Mouse (Mus musculus) megakaryocyte, embryonic 14.5 days (primary cell): ENCODE measurements at regions not wholly inside any gene's neighbourhood (a gene's known extent, or its start where the extent isn't known, plus 50 kb on each side); places are given as distances from the start of the nearest gene placed in this dataset.

Experiments used
- H3K27me3 ChIP-seq: replicated peaks from 2 replicates; pipeline ENCODE3; 2012; ENCODE audit warnings: inconsistent platforms
- H3K36me3 ChIP-seq: replicated peaks from 2 replicates; pipeline ENCODE3; 2012; ENCODE audit warnings: low read length, inconsistent platforms, mixed read lengths
- H3K4me1 ChIP-seq: 2 replicates; pipeline ENCODE4 v1.6.1; 2012; ENCODE audit warnings: inconsistent platforms
- H3K4me3 ChIP-seq: replicated peaks from 2 replicates; pipeline ENCODE3; 2012; ENCODE audit warnings: moderate library complexity, mild to moderate bottlenecking, inconsistent platforms
- H3K9me3 ChIP-seq: 2 replicates; pipeline ENCODE4 v1.6.1; 2012; ENCODE audit warnings: inconsistent platforms
- FLI1 ChIP-seq: IDR thresholded peaks from 2 replicates; pipeline ENCODE4 v1.6.1; 2012; ENCODE audit warnings: low read length, inconsistent platforms, mixed read lengths
- GATA1 ChIP-seq: IDR thresholded peaks from 3 replicates; pipeline ENCODE4 v1.6.1; 2012; ENCODE audit warnings: mixed read lengths, low read length, inconsistent platforms, borderline replicate concordance

- peaks cover 4% of the 10 kb centered on the region; the same call in 1 of the 2 replicates for H3K9me3 ChIP-seq
- TF ChIP-seq FLI1 (no peak), GATA1 (no peak)
- no peak overlapping the region for H3K4me3 ChIP-seq
- H3K36me3 ChIP-seq: no peaks in the 10 kb centered on the region
- H3K27me3 ChIP-seq: peaks cover 31% of the 10 kb centered on the region
- H3K4me1 ChIP-seq: no peaks in the 10 kb centered on the region
Measured at GRCm38 (mm10) chr8:10784481-10784880, 223.8 kb downstream of the Irs2 start.

DNA sequence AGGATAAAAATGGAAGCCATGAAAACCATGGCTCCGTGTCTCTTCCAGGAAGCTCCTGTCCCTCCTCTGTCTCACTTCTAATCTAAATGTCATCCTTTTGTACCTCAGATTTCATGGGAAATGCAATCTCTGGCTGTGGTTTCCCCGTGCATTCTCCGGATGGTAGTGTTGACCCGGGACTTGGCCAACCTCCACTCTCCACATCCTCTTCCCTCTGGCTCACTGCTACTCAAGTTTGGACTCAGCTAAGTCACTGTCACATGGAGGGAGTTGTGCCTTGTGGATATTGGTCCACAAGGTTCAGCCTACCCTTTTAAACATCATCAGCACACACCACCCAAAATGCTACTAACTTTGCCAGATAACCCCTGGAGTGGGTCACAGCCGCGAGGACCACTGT lies 226.4 kb downstream of the Irs2 start:
- TF ChIP-seq FLI1 (no peak), GATA1 (no peak)
- peaks cover 4% of the 10 kb centered on the region; the same call in 1 of the 2 replicates for H3K9me3 ChIP-seq

DNA sequence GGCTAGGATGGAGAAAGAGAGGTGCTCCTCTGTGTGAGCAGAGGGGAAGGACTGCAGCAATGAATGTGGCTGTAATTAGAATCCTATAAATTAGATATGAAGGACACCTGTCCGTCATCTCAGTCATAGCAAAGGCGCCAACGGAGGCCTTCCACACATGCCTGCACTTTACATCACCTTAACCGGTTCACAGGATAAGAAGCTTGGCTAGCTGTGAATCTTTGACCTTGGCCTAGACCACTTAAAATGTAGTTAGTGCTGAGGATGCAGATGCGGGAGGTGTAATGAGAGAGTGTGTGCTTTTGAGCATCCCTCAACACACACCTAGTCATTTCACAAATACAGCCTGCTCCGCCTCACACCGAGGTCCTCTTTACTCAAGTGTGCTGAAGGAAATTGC lies 228.6 kb downstream of the Irs2 start:
- Histone ChIP-seq H3K4me3 (no peak overlapping the region), H3K4me1 (no peaks in the 10 kb centered on the region), H3K36me3 (no peaks in the 10 kb centered on the region), H3K27me3 (peaks cover 31% of the 10 kb centered on the region), H3K9me3 (peaks cover 4% of the 10 kb centered on the region; the same call in 1 of the 2 replicates)
- TF ChIP-seq FLI1 (no peak), GATA1 (no peak)

More for the DNA sequence above, 226.4 kb downstream of the Irs2 start:
- Histone ChIP-seq H3K4me3 (no peak overlapping the region), H3K4me1 (no peaks in the 10 kb centered on the region), H3K27me3 (peaks cover 30% of the 10 kb centered on the region), H3K36me3 (no peaks in the 10 kb centered on the region)

DNA sequence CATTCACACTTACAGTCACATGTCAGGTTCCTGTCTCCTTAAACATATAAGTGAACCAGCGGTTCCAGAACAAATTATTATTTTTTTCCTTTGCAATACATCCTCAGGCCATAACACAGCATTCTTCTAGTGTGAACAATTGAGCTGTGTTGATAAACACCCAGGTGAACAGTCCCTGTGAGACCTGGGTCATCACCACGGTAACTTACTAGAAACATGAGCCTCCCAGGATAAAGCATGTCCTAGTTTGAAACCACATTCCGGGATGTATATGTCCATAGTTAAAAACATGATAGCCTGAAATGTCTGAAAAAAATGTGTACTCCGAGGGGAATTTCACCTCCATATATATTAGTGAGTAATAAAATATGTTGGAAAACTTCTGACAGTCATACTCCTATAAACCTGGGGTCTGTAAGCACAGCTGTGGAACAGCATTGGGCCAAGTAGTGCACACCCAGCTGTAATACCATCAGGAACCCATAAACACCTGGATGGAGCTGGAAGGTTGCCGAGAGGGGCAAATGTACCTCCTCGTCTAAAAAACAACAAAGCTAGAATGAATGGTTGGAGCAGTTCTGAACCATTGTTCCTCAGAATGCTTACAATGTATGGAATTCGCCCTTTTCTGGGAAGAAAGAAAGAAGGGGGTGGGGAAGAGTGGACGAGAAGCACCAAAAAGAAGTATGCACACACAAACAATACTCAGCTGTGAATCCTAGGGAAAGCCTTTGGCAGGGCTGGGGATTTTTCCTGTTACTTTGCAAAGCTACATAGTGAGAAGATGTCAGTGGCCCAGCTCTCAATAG lies 232.9 kb downstream of the Irs2 start:
- H3K4me3 ChIP-seq: no peak overlapping the region
- peaks cover 16% of the 10 kb centered on the region for H3K27me3 ChIP-seq
- H3K9me3 ChIP-seq: no peaks in the 10 kb centered on the region
- no peak for TF ChIP-seq FLI1
- TF ChIP-seq GATA1: no peak
- no peaks in the 10 kb centered on the region for H3K4me1 ChIP-seq
- H3K36me3 ChIP-seq: no peaks in the 10 kb centered on the region

- TF ChIP-seq GATA1 (no peak), FLI1 (no peak)
- H3K9me3 ChIP-seq: no peaks in the 10 kb centered on the region
- H3K4me3 ChIP-seq: no peak overlapping the region
- H3K4me1 ChIP-seq: no peaks in the 10 kb centered on the region
- H3K27me3 ChIP-seq: peaks cover 13% of the 10 kb centered on the region
- H3K36me3 ChIP-seq: no peaks in the 10 kb centered on the region
Measured at GRCm38 (mm10) chr8:10774778-10775177, 233.5 kb downstream of the Irs2 start.

- Histone ChIP-seq H3K36me3 (no peaks in the 10 kb centered on the region), H3K9me3 (no peaks in the 10 kb centered on the region), H3K27me3 (peaks cover 21% of the 10 kb centered on the region), H3K4me1 (no peaks in the 10 kb centered on the region), H3K4me3 (no peak overlapping the region)
- TF ChIP-seq GATA1 (no peak), FLI1 (no peak)
Measured at GRCm38 (mm10) chr8:10768181-10768580, 240.1 kb downstream of the Irs2 start.

DNA sequence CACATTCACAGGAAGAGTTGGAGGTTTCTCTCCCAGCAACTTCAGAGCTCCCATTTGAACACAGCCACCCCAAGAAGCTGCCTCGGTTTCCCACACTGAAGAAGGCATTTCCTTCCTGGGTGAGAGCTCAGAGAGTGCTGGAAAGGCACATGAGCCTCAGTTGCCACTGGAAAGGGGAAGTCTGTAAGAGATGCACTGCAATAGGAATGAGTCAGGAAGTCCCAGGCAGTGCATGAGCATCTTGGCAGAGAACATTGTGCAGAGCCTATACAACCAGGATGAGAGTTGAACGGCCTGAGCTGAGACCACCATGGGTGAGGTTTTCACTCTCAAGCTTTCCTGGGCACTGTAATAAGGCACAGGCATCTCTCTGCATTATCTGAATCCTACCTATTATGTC lies 244.4 kb downstream of the Irs2 start:
- no peaks in the 10 kb centered on the region for H3K9me3 ChIP-seq
- H3K4me1 ChIP-seq: peaks cover 4% of the 10 kb centered on the region; the same call in 1 of the 2 replicates
- no peak overlapping the region for H3K4me3 ChIP-seq
- H3K27me3 ChIP-seq: peaks cover 35% of the 10 kb centered on the region
- no peak for TF ChIP-seq GATA1
- no peak for TF ChIP-seq FLI1
- no peaks in the 10 kb centered on the region for H3K36me3 ChIP-seq

GRCm38 (mm10) chr8:10761694-10762305 lies 246.5 kb downstream of the Irs2 start:
- no peak for TF ChIP-seq GATA1
- no peak for TF ChIP-seq FLI1
- Histone ChIP-seq H3K4me1 (peaks cover 4% of the 10 kb centered on the region; the same call in 1 of the 2 replicates), H3K9me3 (no peaks in the 10 kb centered on the region), H3K4me3 (no peak overlapping the region), H3K36me3 (no peaks in the 10 kb centered on the region), H3K27me3 (peaks cover 28% of the 10 kb centered on the region)

DNA sequence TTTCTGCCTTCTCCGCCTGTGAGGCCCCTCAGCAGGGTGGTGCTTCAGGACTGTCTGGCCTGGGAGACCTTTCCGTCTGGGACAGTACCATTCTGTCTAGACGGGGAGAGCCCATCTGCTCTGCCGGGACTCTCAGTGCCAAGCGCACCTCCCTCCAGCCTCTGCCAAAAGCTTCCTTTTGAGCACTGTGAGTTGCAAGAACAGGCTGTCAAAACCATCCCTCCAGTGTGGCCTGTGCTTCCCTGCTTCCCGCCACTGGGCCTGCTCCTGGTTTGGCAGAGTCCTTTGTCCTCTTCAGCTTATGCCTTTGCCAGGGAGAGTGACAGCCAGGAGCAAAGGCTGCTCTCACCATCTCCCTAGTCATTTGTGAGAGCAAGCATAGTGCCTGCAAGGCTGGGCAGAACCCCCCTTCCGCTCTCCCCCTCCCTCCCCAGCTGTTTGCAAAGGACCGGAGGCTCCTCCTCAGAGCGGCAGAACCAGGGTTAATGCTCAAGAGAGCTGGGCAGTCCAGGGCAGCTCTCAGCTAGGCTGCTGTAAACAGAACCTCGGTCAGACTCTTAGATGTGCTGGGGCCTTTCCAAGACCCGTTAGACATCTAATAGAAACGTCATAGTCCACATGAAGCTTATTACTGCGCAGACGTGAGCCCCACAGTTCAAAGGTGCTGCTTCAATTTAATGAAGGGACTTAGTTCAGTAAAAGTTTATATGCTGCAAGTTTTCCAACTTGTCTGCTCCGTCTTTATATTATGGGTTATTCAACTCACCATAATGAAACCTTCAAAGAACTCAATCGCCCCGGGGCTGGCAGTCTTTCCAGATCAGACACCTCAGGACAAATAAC lies 247.2 kb downstream of the Irs2 start:
- no peaks in the 10 kb centered on the region for H3K36me3 ChIP-seq
- no peaks in the 10 kb centered on the region for H3K9me3 ChIP-seq
- peaks cover 28% of the 10 kb centered on the region for H3K27me3 ChIP-seq
- H3K4me3 ChIP-seq: no peak overlapping the region
- TF ChIP-seq FLI1 (no peak), GATA1 (no peak)
- peaks cover 4% of the 10 kb centered on the region; the same call in 1 of the 2 replicates for H3K4me1 ChIP-seq

DNA sequence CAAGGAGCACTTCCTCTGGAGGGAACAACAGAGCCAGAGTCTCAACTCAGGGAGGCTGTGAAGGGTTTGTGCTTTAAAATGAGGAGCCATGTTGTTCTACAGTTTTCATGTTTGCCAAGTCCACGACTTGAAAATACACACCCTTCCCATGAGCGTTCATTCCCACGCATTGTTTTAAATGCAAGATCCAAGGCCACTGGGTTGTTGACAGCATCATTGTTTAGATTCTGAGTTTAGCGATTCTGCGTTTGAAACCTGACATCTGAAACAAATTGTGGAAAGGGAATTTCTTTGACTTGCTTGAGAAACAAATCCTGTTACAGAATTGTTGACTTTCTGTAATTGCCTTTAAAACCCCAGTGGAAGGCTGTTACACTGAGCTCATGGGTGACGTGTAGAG lies 248.0 kb downstream of the Irs2 start:
- no peak for TF ChIP-seq FLI1
- no peak for TF ChIP-seq GATA1
- H3K4me1 ChIP-seq: peaks cover 4% of the 10 kb centered on the region; the same call in 1 of the 2 replicates
- H3K27me3 ChIP-seq: peaks cover 26% of the 10 kb centered on the region
- no peak overlapping the region for H3K4me3 ChIP-seq
- no peaks in the 10 kb centered on the region for H3K9me3 ChIP-seq
- H3K36me3 ChIP-seq: no peaks in the 10 kb centered on the region
